Mouse (Mus musculus) liver, embryonic 13.5 days (tissue): ENCODE data around the gene Btbd7. TPM values are rescaled to one million over a fixed set of nuclear protein-coding genes. Genes with fewer than 3 reads are reported as not detected.

ENCODE experiments used
- ATAC-seq: fragments of 200-750 bp; cut with Nextera tagmentation; 2 replicates; pipeline ENCODE4 v1.8.0; 2017; ENCODE audit warnings: low read depth, mild to moderate bottlenecking, moderate number of reproducible peaks, moderate library complexity
- DNase-seq: peaks from one replicate; pipeline ENCODE4 v3.0.0; 2022
- H3K27ac ChIP-seq: fragments of 300-500 bp; sonication (generic); 2 replicates; pipeline ENCODE4 v1.5.1; 2015; ENCODE audit warnings: moderate library complexity, mild to moderate bottlenecking, inconsistent platforms
- H3K27me3 ChIP-seq: fragments of 300-500 bp; sonication (generic); 2 replicates; pipeline ENCODE4 v1.6.1; 2015; ENCODE audit warnings: mild to moderate bottlenecking, inconsistent platforms
- H3K36me3 ChIP-seq: fragments of 300-500 bp; sonication (generic); 2 replicates; pipeline ENCODE4 v1.6.1; 2015; ENCODE audit warnings: mild to moderate bottlenecking, inconsistent platforms
- H3K4me1 ChIP-seq: fragments of 300-500 bp; sonication (generic); replicated peaks from 2 replicates; pipeline ENCODE4 v1.6.1; 2015; ENCODE audit warnings: inconsistent platforms
- H3K4me2 ChIP-seq: fragments of 300-500 bp; sonication (generic); 2 replicates; pipeline ENCODE4 v1.6.1; 2015; ENCODE audit warnings: inconsistent platforms, mild to moderate bottlenecking, moderate library complexity
- H3K4me3 ChIP-seq: fragments of 300-500 bp; sonication (generic); replicated peaks from 2 replicates; pipeline ENCODE4 v1.5.1; 2015; ENCODE audit warnings: mild to moderate bottlenecking, inconsistent platforms
- H3K9ac ChIP-seq: fragments of 300-500 bp; sonication (generic); 2 replicates; pipeline ENCODE4 v1.6.1; 2015; ENCODE audit warnings: mild to moderate bottlenecking, inconsistent platforms
- H3K9me3 ChIP-seq: fragments of 300-500 bp; sonication (generic); replicated peaks from 2 replicates; pipeline ENCODE4 v1.6.1; 2016; ENCODE audit warnings: inconsistent platforms
- WGBS: fragments of 180-500 bp; shearing (Covaris S2); methylation state at CpG from one replicate; pipeline ENCODE4 v1.1.7; 2015; ENCODE audit not compliant: insufficient replicate concordance; 5-methylcytosine and 5-hydroxymethylcytosine counted together
- polyA plus RNA-seq: library from polyadenylated mRNA; unstranded; fragments of >200 nt; fragmentation: Nextera tagmentation; extraction: Ambion mirVana; gene quantifications from 2 replicates; pipeline ENCODE4 v1.2.1, GENCODE M21; 2015

Btbd7 gene
- polyA plus RNA-seq, 1 experiment from 2014 or later: 4.0 TPM

DNA sequence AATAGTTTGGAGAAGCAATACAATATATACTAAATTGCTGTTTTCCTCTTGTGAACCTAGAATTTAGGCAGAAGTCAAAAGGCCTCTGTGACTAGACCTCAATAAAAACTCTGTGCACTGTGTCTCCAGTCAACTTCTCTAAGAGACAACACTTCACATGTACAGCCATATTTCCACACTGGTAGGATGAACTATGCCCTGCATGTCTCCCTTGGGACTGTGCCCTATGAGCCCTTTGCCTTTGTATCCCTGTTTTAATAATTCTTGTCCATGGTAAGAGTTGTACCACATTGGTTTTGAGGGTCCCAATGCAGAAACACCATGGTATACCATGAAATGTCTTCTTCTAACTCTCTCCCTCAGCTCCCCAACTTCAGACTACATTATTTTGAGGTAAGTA lies 17.5 kb downstream of the Btbd7 start:
- Histone ChIP-seq H3K36me3 (no peaks in the 10 kb centered on the region), H3K4me1 (no peaks in the 10 kb centered on the region), H3K4me2 (no peak overlapping the region), H3K9ac (no peak overlapping the region), H3K4me3 (no peak overlapping the region), H3K9me3 (no peaks in the 10 kb centered on the region), H3K27me3 (no peaks in the 10 kb centered on the region), H3K27ac (no peak overlapping the region)
- DNase-seq (no peak), ATAC-seq (no peak)

- Histone ChIP-seq H3K4me1 (no peaks in the 10 kb centered on the region), H3K4me3 (no peak overlapping the region), H3K9ac (no peak overlapping the region), H3K36me3 (peaks cover 9% of the 10 kb centered on the region), H3K27me3 (no peaks in the 10 kb centered on the region), H3K27ac (no peak overlapping the region), H3K4me2 (no peak overlapping the region), H3K9me3 (no peaks in the 10 kb centered on the region)
- 84% methylated on average over 9 of the region's 9 CpGs for WGBS
- ATAC-seq (no peak), DNase-seq (no peak)
These were observed 40.0 kb downstream of the Btbd7 start for GRCm38 (mm10) chr12:102838271-102838670.

DNA sequence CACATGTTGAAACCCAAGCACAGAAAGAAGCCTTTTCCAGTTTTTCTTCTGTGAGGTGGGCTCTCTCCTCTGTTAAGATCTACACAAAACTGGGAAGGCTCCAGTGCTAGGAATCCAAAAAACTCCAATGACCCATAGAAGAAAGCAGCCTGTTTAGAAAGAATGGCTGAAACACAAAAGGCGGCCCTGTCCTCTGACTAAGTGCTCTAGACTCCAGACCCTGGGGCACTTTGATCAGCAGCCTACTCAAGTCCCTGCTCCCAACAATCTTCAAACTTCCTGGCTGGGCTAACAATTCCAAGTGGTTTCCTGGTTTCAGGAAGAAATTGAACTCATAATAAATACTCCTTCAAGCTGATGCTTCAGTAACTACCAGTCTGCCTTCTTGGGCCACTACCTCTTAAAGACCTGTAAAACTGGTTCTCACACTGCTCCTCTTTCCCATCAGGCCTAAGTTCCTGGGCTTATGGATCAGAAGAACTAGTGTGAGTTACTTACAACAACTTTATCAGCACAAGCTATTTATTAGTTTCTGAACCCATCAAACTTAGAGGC lies 45.4 kb downstream of the Btbd7 start:
- H3K27ac ChIP-seq: no peak overlapping the region
- ATAC-seq (no peak), DNase-seq (no peak)
- no peaks in the 10 kb centered on the region for H3K4me1 ChIP-seq
- WGBS: 80% methylated on average over 1 of the region's 1 CpGs
- H3K4me3 ChIP-seq: no peak overlapping the region
- H3K36me3 ChIP-seq: peaks cover 5% of the 10 kb centered on the region; the same call in 1 of the 2 replicates
- no peak overlapping the region for H3K4me2 ChIP-seq
- H3K27me3 ChIP-seq: no peaks in the 10 kb centered on the region
- H3K9ac ChIP-seq: no peak overlapping the region
- no peaks in the 10 kb centered on the region for H3K9me3 ChIP-seq

DNA sequence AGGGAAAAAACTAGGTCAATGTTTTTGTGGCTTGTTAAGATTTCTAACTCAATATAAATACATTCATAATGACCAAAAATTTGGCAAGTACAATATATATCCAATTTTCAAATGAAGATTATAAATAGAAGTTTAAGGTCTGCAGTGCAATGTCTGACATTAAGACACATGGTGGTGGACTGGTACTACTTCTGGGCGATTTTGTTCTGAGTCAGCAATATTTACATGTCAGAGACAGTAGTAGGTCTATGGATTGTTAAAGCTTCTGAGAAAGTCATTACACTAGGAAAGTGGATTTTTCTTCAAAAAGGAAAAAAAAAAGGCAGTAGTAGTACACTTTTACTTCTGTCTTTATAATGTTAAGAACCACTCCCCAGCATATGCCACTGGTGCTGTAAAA lies 46.4 kb downstream of the Btbd7 start:
- no peak overlapping the region for H3K4me3 ChIP-seq
- DNase-seq (no peak), ATAC-seq (no peak)
- H3K4me1 ChIP-seq: no peaks in the 10 kb centered on the region
- H3K4me2 ChIP-seq: no peak overlapping the region
- 90% methylated on average over 1 of the region's 1 CpGs for WGBS
- H3K27ac ChIP-seq: no peak overlapping the region
- no peak overlapping the region for H3K9ac ChIP-seq
- H3K27me3 ChIP-seq: no peaks in the 10 kb centered on the region
- H3K9me3 ChIP-seq: no peaks in the 10 kb centered on the region
- 0 out of 2 replicates have a peak, but pooled peaks cover 2% of the 10 kb centered on the region for H3K36me3 ChIP-seq

- H3K36me3 ChIP-seq: 0 out of 2 replicates have a peak, but pooled peaks cover 2% of the 10 kb centered on the region
- WGBS: 42% methylated on average over 1 of the region's 1 CpGs
- no peak overlapping the region for H3K9ac ChIP-seq
- no peak overlapping the region for H3K4me2 ChIP-seq
- H3K4me1 ChIP-seq: no peaks in the 10 kb centered on the region
- no peak overlapping the region for H3K27ac ChIP-seq
- no peaks in the 10 kb centered on the region for H3K27me3 ChIP-seq
- DNase-seq (no peak), ATAC-seq (no peak)
- H3K9me3 ChIP-seq: no peaks in the 10 kb centered on the region
- H3K4me3 ChIP-seq: no peak overlapping the region
These were observed 51.2 kb downstream of the Btbd7 start for GRCm38 (mm10) chr12:102827119-102827518.

- H3K36me3 ChIP-seq: 0 out of 2 replicates have a peak, but pooled peaks cover 2% of the 10 kb centered on the region
- no peak overlapping the region for H3K4me3 ChIP-seq
- no peaks in the 10 kb centered on the region for H3K9me3 ChIP-seq
- DNase-seq (no peak), ATAC-seq (no peak)
- no peak overlapping the region for H3K4me2 ChIP-seq
- no peak overlapping the region for H3K9ac ChIP-seq
- no peaks in the 10 kb centered on the region for H3K27me3 ChIP-seq
- H3K4me1 ChIP-seq: no peaks in the 10 kb centered on the region
- 83% methylated on average over 1 of the region's 1 CpGs for WGBS
- H3K27ac ChIP-seq: no peak overlapping the region
These were observed 51.9 kb downstream of the Btbd7 start for GRCm38 (mm10) chr12:102826399-102826798.

GRCm38 (mm10) chr12:102814858-102815257 lies 63.4 kb downstream of the Btbd7 start:
- no peak overlapping the region for H3K4me2 ChIP-seq
- no peak for ATAC-seq
- no peak overlapping the region for H3K27ac ChIP-seq
- 86% methylated on average over 1 of the region's 1 CpGs for WGBS
- DNase-seq: no peak
- no peak overlapping the region for H3K4me3 ChIP-seq
- no peaks in the 10 kb centered on the region for H3K27me3 ChIP-seq
- H3K9ac ChIP-seq: no peak overlapping the region
- no peaks in the 10 kb centered on the region for H3K9me3 ChIP-seq
- H3K36me3 ChIP-seq: peaks cover 14% of the 10 kb centered on the region
- no peaks in the 10 kb centered on the region for H3K4me1 ChIP-seq

DNA sequence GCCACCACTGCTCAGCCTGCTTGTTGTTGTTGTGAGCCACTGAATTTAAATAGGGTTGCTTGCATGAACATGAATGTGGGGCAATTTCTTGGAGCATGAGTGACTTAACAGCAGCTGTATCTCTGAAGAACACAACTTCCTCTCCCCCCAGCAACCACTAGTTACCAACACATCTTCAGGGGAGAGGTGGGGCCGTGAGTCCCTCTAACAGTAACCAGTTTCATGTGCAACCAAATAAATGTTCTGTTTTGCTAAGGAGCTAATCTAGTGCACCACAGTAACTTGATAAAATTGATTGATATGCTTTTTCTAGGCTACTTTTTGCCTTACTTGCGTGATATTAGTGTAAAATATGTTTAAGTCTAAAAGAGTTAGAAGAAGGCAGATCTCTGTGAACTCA lies 78.7 kb downstream of the Btbd7 start:
- DNase-seq (no peak), ATAC-seq (no peak)
- no peak overlapping the region for H3K4me3 ChIP-seq
- peaks cover 6% of the 10 kb centered on the region; the same call in 1 of the 2 replicates for H3K36me3 ChIP-seq
- no peaks in the 10 kb centered on the region for H3K9me3 ChIP-seq
- no peak overlapping the region for H3K4me2 ChIP-seq
- H3K27ac ChIP-seq: no peak overlapping the region
- H3K4me1 ChIP-seq: no peaks in the 10 kb centered on the region
- no peaks in the 10 kb centered on the region for H3K27me3 ChIP-seq
- no peak overlapping the region for H3K9ac ChIP-seq
- WGBS: 37% methylated on average over 2 of the region's 2 CpGs

DNA sequence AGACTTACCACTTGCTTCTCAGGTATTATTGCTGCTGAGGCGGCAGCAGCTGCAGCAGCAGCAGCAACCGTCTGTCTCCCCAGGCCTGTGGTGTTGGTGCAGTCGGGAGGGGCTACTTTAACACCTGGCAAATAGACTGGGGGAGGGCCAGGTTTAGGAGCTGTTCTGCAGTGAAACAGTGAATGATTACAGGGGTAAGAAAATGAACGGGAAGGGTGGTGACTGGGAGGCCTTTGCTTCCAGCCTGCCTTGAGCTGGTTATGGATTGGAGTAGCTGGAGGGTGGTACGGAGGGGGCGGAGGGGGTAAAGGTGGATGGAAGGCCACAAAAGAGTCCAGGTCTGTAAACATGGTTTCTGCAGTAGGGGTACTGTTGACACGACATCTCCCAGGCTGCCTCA lies 90.3 kb downstream of the Btbd7 start:
- DNase-seq: no peak
- Histone ChIP-seq H3K9ac (no peak overlapping the region), H3K4me3 (no peak overlapping the region), H3K27me3 (no peaks in the 10 kb centered on the region), H3K27ac (peak overlapping the region; percentile 58), H3K9me3 (no peaks in the 10 kb centered on the region), H3K4me1 (peaks cover 6% of the 10 kb centered on the region; the same call in 1 of the 2 replicates), H3K4me2 (peak overlapping the region; percentile 19; the same call in 1 of the 2 replicates), H3K36me3 (peaks cover 75% of the 10 kb centered on the region)
- 70% methylated on average over 7 of the region's 7 CpGs for WGBS
- ATAC-seq: peak; percentile 83

DNA sequence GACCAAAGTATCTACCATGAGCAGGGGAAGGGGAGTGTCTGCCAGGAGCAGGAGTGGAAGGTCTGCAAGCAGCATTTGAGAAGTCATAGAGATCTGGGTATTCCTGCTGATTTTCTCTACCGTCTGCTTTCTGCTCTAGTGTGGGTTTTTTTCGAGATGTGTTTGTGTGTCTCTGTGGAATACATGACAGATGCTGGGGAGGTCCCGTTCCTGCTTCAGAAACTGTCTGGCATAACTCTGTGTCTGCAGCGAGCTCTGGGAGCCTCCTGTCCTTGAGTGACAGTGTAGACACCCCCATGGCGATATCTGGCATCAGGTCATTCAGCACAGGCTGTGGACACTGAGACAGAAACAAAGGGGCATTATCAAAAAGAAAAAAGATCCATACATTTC lies 92.7 kb downstream of the Btbd7 start:
- Histone ChIP-seq H3K36me3 (peaks cover 57% of the 10 kb centered on the region), H3K9ac (no peak overlapping the region), H3K4me1 (peaks cover 6% of the 10 kb centered on the region; the same call in 1 of the 2 replicates), H3K9me3 (no peaks in the 10 kb centered on the region), H3K27ac (no peak overlapping the region), H3K4me2 (no peak overlapping the region), H3K4me3 (no peak overlapping the region), H3K27me3 (no peaks in the 10 kb centered on the region)
- no peak for ATAC-seq
- no peak for DNase-seq
- 79% methylated on average over 5 of the region's 5 CpGs for WGBS

DNA sequence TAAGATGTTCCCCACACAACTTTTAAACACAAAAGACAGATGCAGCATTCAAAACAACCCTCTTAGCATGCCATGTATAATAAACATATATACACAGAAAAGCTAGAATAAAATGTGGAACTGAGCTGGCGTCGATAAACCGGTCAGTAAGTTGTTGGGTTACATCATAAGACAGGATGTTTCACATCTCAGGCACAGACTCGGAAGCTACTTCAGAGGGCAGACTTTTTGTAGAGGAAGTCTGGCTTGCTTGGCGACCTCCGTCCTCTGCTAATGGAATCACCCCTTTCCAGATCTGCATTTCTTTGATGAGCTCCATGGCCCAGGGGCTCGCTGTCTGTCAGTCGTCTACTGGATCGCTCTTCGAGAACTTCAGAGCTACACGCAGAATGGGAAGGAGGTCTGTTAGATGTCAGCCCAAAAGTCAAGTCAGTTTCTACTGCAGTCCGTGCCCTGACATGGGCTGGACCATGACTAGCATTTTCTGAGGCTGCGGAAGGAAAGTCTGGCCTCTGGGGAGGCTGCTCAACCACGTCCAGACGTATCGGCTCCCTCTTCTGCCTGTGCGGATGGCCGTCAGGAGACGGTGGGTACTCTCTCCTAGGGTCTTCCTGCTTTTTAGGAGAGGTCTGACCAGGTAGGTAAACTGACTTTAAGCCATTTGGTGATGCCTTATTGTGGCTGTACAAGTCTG lies 93.2 kb downstream of the Btbd7 start:
- ATAC-seq: no peak
- peaks cover 6% of the 10 kb centered on the region; the same call in 1 of the 2 replicates for H3K4me1 ChIP-seq
- peaks cover 51% of the 10 kb centered on the region for H3K36me3 ChIP-seq
- no peak overlapping the region for H3K27ac ChIP-seq
- no peak for DNase-seq
- H3K9ac ChIP-seq: no peak overlapping the region
- 86% methylated on average over 19 of the region's 19 CpGs for WGBS
- H3K4me3 ChIP-seq: no peak overlapping the region
- no peak overlapping the region for H3K4me2 ChIP-seq
- no peaks in the 10 kb centered on the region for H3K9me3 ChIP-seq
- no peaks in the 10 kb centered on the region for H3K27me3 ChIP-seq

DNA sequence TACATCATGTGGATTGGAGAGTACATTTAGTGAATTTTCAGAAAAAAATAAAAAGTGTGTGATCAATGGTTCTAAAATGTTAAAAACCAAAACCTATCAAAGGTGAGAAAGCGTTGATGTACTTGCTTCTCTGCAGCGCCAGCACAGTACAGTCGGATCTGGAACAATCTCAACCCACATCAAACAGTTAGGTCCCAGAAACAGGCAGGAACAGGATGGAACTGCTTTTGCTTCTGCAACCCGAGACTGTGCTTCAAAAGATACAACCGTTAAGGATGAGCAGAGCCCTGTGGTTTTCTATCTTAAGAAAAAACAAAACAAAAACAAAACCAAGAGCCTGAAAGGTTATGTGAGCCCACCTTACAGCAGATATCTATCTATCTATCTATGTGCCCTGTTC lies 95.4 kb downstream of the Btbd7 start:
- H3K4me3 ChIP-seq: no peak overlapping the region

More for the DNA sequence above, 95.4 kb downstream of the Btbd7 start:
- H3K36me3 ChIP-seq: peaks cover 39% of the 10 kb centered on the region
- H3K27ac ChIP-seq: no peak overlapping the region
- DNase-seq (no peak), ATAC-seq (no peak)
- H3K27me3 ChIP-seq: no peaks in the 10 kb centered on the region
- 78% methylated on average over 5 of the region's 5 CpGs for WGBS
- no peak overlapping the region for H3K4me2 ChIP-seq
- peaks cover 5% of the 10 kb centered on the region; the same call in 1 of the 2 replicates for H3K4me1 ChIP-seq
- H3K9ac ChIP-seq: no peak overlapping the region
- no peaks in the 10 kb centered on the region for H3K9me3 ChIP-seq
